Mouse (Mus musculus): ENCODE measurements around the gene Sult6b1.

DNA sequence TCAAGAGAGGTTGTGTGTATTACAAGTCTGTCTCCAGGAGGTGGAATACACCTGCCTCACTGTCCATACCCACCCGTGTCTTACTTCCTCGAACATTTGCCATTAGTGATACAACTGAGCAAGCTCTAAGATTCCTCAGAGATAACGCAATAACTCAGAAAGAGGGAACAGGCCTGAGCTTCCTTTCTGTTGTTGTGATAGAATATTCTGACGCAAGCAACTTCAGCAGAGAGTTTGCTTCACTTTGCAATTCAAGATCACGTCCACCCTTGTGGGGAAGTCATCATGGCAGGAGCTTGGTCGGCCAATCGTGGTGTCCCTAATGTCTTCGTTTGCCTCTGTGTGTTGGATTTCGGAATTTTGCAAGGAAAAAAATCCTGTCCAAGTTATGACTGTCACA is 15.8 kb downstream of the Sult6b1 start:
- no peak for TF ChIP-seq POLR2A (IDR thresholded peaks at IDR 0.05; ENCODE audit: low read depth, low read length)
- no peak for TF ChIP-seq CTCF (IDR thresholded peaks at IDR 0.05; ENCODE audit: extremely low read depth, insufficient read length, insufficient replicate concordance, low read depth, low read length)

Measured in small intestine, adult 2 months (tissue).